Mouse (Mus musculus) liver (tissue): ENCODE results near the gene Fam167b.
A peak's percentile ranks its signal among the peaks of the same experiment; 100 is the strongest.

Experiments
- DNase-seq: peaks from one replicate; pipeline ENCODE4 v3.0.0-alpha.2; 2020; ENCODE audit warnings: mixed read lengths

The Fam167b gene

GRCm38 (mm10) chr4:129578466-129578865, at the start of gene Fam167b:
Fam167b (minus strand) TSS chr4:129578549.
- no peak for DNase-seq

- DNase-seq: no peak
Observed at GRCm38 (mm10) chr4:129626035-129626434, 47.7 kb upstream of the Fam167b start.

- DNase-seq: no peak
Observed at GRCm38 (mm10) chr4:129625496-129625895, 47.1 kb upstream of the Fam167b start.

GRCm38 (mm10) chr4:129625029-129625370, 46.7 kb upstream of the Fam167b start:
- peak; percentile 78 for DNase-seq

- DNase-seq: peak; percentile 91
Observed at GRCm38 (mm10) chr4:129624281-129625028, 46.1 kb upstream of the Fam167b start.

GRCm38 (mm10) chr4:129623681-129624091, 45.3 kb upstream of the Fam167b start, which contains the start of gene Ccdc28b:
Ccdc28b (minus strand) TSS chr4:129623947.
- peak; percentile 36 for DNase-seq

GRCm38 (mm10) chr4:129622803-129623535, 44.6 kb upstream of the Fam167b start:
- no peak for DNase-seq

GRCm38 (mm10) chr4:129622120-129622802, 43.9 kb upstream of the Fam167b start:
- DNase-seq: no peak

- DNase-seq: no peak
Observed at GRCm38 (mm10) chr4:129621283-129621841, 43.0 kb upstream of the Fam167b start.

GRCm38 (mm10) chr4:129620419-129621282, 42.3 kb upstream of the Fam167b start:
- DNase-seq: no peak

- DNase-seq: peak; percentile 95
Observed at GRCm38 (mm10) chr4:129618786-129619691, 40.7 kb upstream of the Fam167b start, which contains the start of gene Iqcc. Iqcc (minus strand) TSS chr4:129619099.

- DNase-seq: no peak
Observed at GRCm38 (mm10) chr4:129618031-129618430, 39.7 kb upstream of the Fam167b start.

GRCm38 (mm10) chr4:129617121-129617641, 38.8 kb upstream of the Fam167b start:
- no peak for DNase-seq

GRCm38 (mm10) chr4:129616631-129617030, 38.3 kb upstream of the Fam167b start:
- DNase-seq: no peak

- DNase-seq: no peak
Observed at GRCm38 (mm10) chr4:129615801-129616290, 37.5 kb upstream of the Fam167b start.

- DNase-seq: no peak
Observed at GRCm38 (mm10) chr4:129614093-129614492, 35.7 kb upstream of the Fam167b start, which contains the start of gene Dcdc2b. Dcdc2b (minus strand) TSS chr4:129614257.

- no peak for DNase-seq
Observed at GRCm38 (mm10) chr4:129610472-129610871, 32.1 kb upstream of the Fam167b start.

GRCm38 (mm10) chr4:129610026-129610425, 31.7 kb upstream of the Fam167b start:
- DNase-seq: no peak

- DNase-seq: no peak
Observed at GRCm38 (mm10) chr4:129609139-129609631, 30.8 kb upstream of the Fam167b start.

- DNase-seq: peak; percentile 90
Observed at GRCm38 (mm10) chr4:129608426-129609025, 30.2 kb upstream of the Fam167b start.
